Mouse (Mus musculus): ENCODE measurements around the gene Fntb. TPM values are rescaled to one million over a fixed set of nuclear protein-coding genes. Genes with fewer than 3 reads are reported as not detected.

Fntb gene
- polyA plus RNA-seq, 1 experiment = 23.8 TPM

DNA sequence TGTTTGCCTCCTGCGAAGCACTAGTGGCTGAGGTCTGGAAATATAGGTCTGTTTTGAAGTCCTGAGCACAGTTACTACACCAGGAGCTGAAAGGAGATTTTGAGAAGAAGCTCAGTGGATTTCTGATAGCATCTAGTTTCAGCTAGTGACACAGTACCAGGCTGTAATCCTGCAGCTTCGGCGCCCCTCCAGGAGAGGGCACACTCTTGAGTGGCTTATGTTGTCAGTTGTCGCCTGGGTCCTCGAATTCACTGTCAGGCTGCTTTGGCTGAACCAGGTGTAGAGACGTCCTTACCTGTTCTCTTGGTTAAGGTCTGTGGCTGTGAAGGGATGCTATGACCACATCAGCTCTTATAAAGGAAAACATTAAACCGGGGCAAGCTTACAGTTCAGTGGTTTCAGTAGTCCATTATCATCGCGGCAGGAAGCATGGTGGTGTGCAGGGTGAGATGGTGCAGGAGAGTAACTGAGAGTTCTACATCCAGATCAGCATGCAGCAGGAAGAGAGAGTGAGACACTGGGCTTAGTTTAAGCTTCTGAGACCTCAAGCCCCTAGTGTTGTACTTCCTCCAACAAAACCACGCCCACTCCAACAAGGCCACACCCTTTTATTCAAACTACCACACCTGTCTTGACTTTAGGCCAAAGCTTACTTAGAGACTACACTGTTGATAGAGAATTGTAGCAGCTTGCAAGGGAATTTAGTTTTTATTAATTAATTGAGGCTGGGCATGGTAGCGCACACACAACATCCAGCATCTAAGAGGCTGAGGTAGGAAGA is 124.2 kb downstream of the Fntb start:
- H3K4me3 ChIP-seq = no peak overlapping the region

DNA sequence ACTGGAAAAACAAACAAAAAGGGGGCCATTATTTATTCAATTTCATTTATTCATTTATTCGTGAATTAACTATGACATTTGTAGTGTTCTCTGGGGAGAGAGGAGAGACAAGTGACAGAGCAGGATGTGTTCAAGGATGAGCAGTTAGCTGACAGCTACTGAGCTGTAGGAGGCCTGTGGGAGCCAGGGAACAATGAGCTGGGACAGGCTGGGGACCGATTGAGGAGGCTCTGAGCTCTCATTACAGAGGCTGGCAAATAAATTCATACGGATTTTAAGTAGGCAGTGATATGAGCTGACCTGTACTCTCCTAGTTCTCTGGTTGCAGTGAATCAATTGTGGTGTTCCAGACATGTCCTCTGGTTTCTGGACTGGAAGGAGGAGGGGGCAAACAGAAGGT is 125.8 kb downstream of the Fntb start:
- TF ChIP-seq MYOD1 (IDR thresholded peaks at IDR 0.05; ENCODE audit: control insufficient read depth in 1 of 3, insufficient read length in 2 of 3, low read depth in 2 of 3) (no peak), MAX (IDR thresholded peaks at IDR 0.05; ENCODE audit: low read depth) (no peak), E2F4 (IDR thresholded peaks at IDR 0.05; ENCODE audit: insufficient read depth) (no peak), USF1 (IDR thresholded peaks at IDR 0.05; ENCODE audit: low read depth) (no peak), TCF12 (IDR thresholded peaks at IDR 0.05; ENCODE audit: insufficient read depth, poor library complexity, severe bottlenecking) (no peak), POLR2A (IDR thresholded peaks at IDR 0.05; ENCODE audit: insufficient read length, low read depth) (no peak), POLR2AphosphoS2 (IDR thresholded peaks at IDR 0.05; ENCODE audit: insufficient read length, low read depth) (no peak), REST (IDR thresholded peaks at IDR 0.05; ENCODE audit: insufficient read depth, insufficient read length) (no peak), TCF3 (IDR thresholded peaks at IDR 0.05; ENCODE audit: insufficient read length, low read depth) (no peak), SRF (IDR thresholded peaks at IDR 0.05; ENCODE audit: control insufficient read depth, insufficient read length, low read depth) (no peak), CEBPB (IDR thresholded peaks at IDR 0.05; ENCODE audit: insufficient read depth, poor library complexity, severe bottlenecking) (no peak), MYOG (IDR thresholded peaks at IDR 0.05; ENCODE audit: control insufficient read depth in 1 of 3, insufficient read depth in 1 of 3, insufficient read length in 2 of 3, low read depth in 2 of 3) (no peak)
- Histone ChIP-seq H3K4me3 (no peak overlapping the region), H3K27me3 (ENCODE audit: control insufficient read depth, insufficient read depth, insufficient read length) (no peaks in the 10 kb centered on the region), H3K4me2 (ENCODE audit: low read depth) (no peak overlapping the region), H3ac (ENCODE audit: control insufficient read depth, insufficient read length) (no peak overlapping the region), H3K36me3 (ENCODE audit: control insufficient read depth, insufficient read depth) (peaks cover 19% of the 10 kb centered on the region), H3K79me2 (ENCODE audit: control insufficient read depth, insufficient read depth) (no peaks in the 10 kb centered on the region)

More for the DNA sequence above, 124.2 kb downstream of the Fntb start:
- no peaks in the 10 kb centered on the region for H3K79me2 ChIP-seq (ENCODE audit: control insufficient read depth, insufficient read depth)
- no peak overlapping the region for H3K4me2 ChIP-seq (ENCODE audit: low read depth)
- TF ChIP-seq POLR2A (IDR thresholded peaks at IDR 0.05; ENCODE audit: insufficient read length, low read depth) (no peak), TCF3 (IDR thresholded peaks at IDR 0.05; ENCODE audit: insufficient read length, low read depth) (no peak)
- H3ac ChIP-seq (ENCODE audit: control insufficient read depth, insufficient read length) = no peak overlapping the region
- no peaks in the 10 kb centered on the region for H3K27me3 ChIP-seq (ENCODE audit: control insufficient read depth, insufficient read depth, insufficient read length)
- peaks cover 19% of the 10 kb centered on the region for H3K36me3 ChIP-seq (ENCODE audit: control insufficient read depth, insufficient read depth)

DNA sequence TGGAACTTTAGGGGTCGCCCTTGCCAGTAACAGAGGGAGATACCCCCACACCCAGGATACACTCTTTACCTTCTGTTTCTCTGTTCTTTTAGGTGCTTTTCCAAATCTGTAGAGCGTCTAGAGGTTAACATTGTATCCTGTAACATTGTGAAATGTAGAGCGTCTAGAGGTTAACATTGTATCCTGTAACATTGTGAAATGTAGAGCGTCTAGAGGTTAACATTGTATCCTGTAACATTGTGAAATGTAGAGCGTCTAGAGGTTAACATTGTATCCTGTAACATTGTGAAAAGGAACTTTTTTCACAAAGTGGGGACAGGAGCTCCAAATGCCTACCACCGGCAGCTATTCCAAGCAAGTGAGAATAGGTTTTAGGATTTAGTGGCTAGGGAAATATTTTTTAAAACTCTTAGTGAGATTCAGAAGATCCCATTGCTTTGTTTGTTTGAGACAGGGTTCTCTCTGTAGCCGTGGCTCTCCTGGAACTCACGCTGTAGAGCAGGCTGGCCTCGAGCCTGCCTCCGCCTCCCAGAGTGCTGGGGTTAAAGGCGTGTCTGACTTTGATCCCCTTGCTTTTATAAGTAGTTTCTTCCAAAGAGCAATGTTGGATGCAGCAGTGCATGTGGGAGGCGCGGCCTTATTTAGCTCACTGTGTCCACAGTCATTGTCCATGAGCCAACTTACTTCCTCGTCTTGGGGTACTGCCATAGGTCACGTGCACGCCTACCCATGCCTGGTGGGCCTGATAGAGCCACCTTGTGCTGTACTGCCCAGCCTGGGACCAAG is 127.7 kb downstream of the Fntb start:
- peaks cover 16% of the 10 kb centered on the region for H3K36me3 ChIP-seq (ENCODE audit: control insufficient read depth, insufficient read depth)
- no peak for TF ChIP-seq SRF (IDR thresholded peaks at IDR 0.05; ENCODE audit: control insufficient read depth, insufficient read length, low read depth)
- no peak for TF ChIP-seq POLR2AphosphoS2 (IDR thresholded peaks at IDR 0.05; ENCODE audit: insufficient read length, low read depth)
- TF ChIP-seq TCF3 (IDR thresholded peaks at IDR 0.05; ENCODE audit: insufficient read length, low read depth) = no peak
- no peak for TF ChIP-seq MYOG (IDR thresholded peaks at IDR 0.05; ENCODE audit: control insufficient read depth in 1 of 3, insufficient read depth in 1 of 3, insufficient read length in 2 of 3, low read depth in 2 of 3)
- no peak for TF ChIP-seq CEBPB (IDR thresholded peaks at IDR 0.05; ENCODE audit: insufficient read depth, poor library complexity, severe bottlenecking)
- TF ChIP-seq TCF12 (IDR thresholded peaks at IDR 0.05; ENCODE audit: insufficient read depth, poor library complexity, severe bottlenecking) = no peak
- no peak for TF ChIP-seq POLR2A (IDR thresholded peaks at IDR 0.05; ENCODE audit: insufficient read length, low read depth)
- TF ChIP-seq USF1 (IDR thresholded peaks at IDR 0.05; ENCODE audit: low read depth) = no peak
- TF ChIP-seq MYOD1 (IDR thresholded peaks at IDR 0.05; ENCODE audit: control insufficient read depth in 1 of 3, insufficient read length in 2 of 3, low read depth in 2 of 3) = no peak
- TF ChIP-seq E2F4 (IDR thresholded peaks at IDR 0.05; ENCODE audit: insufficient read depth) = no peak
- no peak for TF ChIP-seq REST (IDR thresholded peaks at IDR 0.05; ENCODE audit: insufficient read depth, insufficient read length)
- no peak for TF ChIP-seq MAX (IDR thresholded peaks at IDR 0.05; ENCODE audit: low read depth)
- H3K79me2 ChIP-seq (ENCODE audit: control insufficient read depth, insufficient read depth) = no peaks in the 10 kb centered on the region
- no peak overlapping the region for H3K4me2 ChIP-seq (ENCODE audit: low read depth)
- H3K27me3 ChIP-seq (ENCODE audit: control insufficient read depth, insufficient read depth, insufficient read length) = no peaks in the 10 kb centered on the region
- no peak overlapping the region for H3K4me3 ChIP-seq
- no peak overlapping the region for H3ac ChIP-seq (ENCODE audit: control insufficient read depth, insufficient read length)

DNA sequence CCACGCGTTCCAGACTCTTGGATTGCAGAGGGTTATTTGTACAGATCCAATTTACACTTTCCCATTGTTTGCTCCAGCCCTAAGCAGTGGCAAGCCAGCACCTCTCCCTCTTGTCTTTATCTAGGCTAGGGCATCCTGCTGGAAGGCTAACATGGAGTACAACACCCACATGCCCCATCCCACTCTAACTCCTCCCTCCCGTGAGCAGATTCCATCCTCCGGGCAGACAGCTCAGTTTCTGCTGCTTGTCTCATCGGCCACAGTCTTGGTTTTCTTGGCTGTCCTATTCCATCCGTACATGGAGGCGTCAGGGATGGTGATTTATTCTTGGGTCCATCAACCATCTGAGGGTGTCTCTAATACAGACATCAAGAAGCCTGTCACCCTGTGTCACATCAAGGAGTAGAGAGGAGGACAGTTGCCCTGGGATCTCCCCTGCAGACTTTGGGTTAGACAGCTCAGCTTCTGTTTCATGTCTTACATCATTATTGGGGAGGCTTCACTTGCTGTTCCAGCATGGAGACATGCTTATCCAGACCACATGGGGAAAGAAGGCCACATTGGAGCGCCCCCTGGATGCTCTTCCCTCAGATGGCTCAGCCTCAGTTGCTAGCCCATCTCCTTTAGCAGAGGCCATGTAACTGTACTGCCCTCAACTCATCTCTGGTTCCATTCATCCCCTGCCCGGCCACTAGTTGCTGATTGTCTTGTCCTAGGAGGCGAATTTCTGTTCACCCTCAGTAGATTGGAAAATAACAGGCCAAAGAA is 129.6 kb downstream of the Fntb start:
- H3ac ChIP-seq (ENCODE audit: control insufficient read depth, insufficient read length) = no peak overlapping the region
- no peaks in the 10 kb centered on the region for H3K79me2 ChIP-seq (ENCODE audit: control insufficient read depth, insufficient read depth)
- TF ChIP-seq E2F4 (IDR thresholded peaks at IDR 0.05; ENCODE audit: insufficient read depth) (no peak), SRF (IDR thresholded peaks at IDR 0.05; ENCODE audit: control insufficient read depth, insufficient read length, low read depth) (no peak), MYOG (IDR thresholded peaks at IDR 0.05; ENCODE audit: control insufficient read depth in 1 of 3, insufficient read depth in 1 of 3, insufficient read length in 2 of 3, low read depth in 2 of 3) (no peak), POLR2A (IDR thresholded peaks at IDR 0.05; ENCODE audit: insufficient read length, low read depth) (no peak), REST (IDR thresholded peaks at IDR 0.05; ENCODE audit: insufficient read depth, insufficient read length) (no peak), TCF3 (IDR thresholded peaks at IDR 0.05; ENCODE audit: insufficient read length, low read depth) (no peak), CEBPB (IDR thresholded peaks at IDR 0.05; ENCODE audit: insufficient read depth, poor library complexity, severe bottlenecking) (no peak), MAX (IDR thresholded peaks at IDR 0.05; ENCODE audit: low read depth) (no peak), USF1 (IDR thresholded peaks at IDR 0.05; ENCODE audit: low read depth) (no peak), MYOD1 (IDR thresholded peaks at IDR 0.05; ENCODE audit: control insufficient read depth in 1 of 3, insufficient read length in 2 of 3, low read depth in 2 of 3) (no peak), TCF12 (IDR thresholded peaks at IDR 0.05; ENCODE audit: insufficient read depth, poor library complexity, severe bottlenecking) (no peak), POLR2AphosphoS2 (IDR thresholded peaks at IDR 0.05; ENCODE audit: insufficient read length, low read depth) (no peak)
- no peak overlapping the region for H3K4me2 ChIP-seq (ENCODE audit: low read depth)
- H3K36me3 ChIP-seq (ENCODE audit: control insufficient read depth, insufficient read depth) = peaks cover 22% of the 10 kb centered on the region
- H3K27me3 ChIP-seq (ENCODE audit: control insufficient read depth, insufficient read depth, insufficient read length) = no peaks in the 10 kb centered on the region
- H3K4me3 ChIP-seq = no peak overlapping the region

Measured in myocyte (in vitro differentiated cells).